Mouse (Mus musculus): ENCODE results near the gene Vmn1r200.
"Not testable (repeated sequence)": the region's sequence is repeated elsewhere in the genome, so short reads cannot be mapped to it uniquely, and the experiment has no call there.

The Vmn1r200 gene

DNA sequence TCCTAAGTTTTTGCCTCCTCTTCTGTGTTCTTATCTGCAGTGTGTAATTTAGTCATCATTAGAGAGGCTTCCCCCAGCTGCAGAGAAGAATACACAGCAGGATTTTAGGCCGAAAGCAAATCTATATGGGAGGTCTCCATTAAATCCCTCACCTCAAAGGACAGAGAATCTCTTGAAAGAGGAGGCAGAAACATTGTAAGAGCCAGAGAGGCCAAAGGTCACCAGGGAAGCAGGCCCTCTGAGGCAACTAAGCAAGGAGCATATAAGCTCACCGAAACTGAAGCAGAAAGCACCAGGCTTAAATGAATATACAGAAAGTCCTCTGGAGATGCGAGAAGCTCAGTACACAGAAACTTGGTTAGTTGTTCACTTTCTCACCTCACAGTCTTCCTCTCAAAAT lies at the start of gene Vmn1r200:
Gene Vmn1r200 (plus strand): TSS at position 301 of the 400 bp plus-strand sequence.
- no peak for DNase-seq

DNA sequence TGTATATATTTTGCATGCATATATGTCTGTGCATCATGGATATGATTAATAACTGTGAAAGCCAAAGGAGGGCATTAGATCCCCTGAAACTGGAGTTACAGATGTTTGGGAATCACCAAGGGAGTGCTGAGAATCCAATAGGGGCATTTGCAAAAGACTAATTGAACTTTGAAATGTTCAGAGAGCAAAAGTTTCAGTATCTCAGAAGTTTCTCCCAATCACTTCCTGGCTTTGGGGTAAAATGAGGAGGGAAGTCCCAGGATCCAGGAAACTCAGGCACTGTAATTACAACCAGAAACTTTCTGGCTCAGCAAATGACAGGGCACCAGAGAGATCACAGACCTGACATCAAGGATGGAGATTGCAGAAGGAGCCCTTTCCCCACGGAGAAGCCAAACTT lies 40.1 kb upstream of the Vmn1r200 start, which contains the start of gene Vmn1r198:
Gene Vmn1r198 (plus strand): TSS at position 301 of the 400 bp plus-strand sequence.
- DNase-seq, result no peak

DNA sequence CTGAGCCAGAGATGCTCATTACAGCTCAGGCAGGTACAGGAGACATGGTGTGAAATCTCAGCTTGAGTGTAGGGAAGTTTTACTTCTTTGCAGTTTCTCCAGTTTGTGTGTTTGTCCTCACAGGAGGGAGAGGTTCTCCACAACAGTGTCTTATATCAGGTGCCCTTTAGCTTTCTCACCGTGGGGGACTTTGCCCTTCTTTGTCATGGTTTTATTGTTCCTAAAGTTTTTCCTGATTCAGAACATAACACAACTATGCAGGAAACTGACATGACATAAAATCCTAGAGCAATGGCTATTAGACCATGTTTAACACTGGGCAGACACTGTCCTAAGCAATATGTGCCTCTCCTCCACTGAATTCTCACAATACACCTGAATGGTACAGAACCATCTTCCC lies 39.4 kb upstream of the Vmn1r200 start:
- DNase-seq, result no peak

DNA sequence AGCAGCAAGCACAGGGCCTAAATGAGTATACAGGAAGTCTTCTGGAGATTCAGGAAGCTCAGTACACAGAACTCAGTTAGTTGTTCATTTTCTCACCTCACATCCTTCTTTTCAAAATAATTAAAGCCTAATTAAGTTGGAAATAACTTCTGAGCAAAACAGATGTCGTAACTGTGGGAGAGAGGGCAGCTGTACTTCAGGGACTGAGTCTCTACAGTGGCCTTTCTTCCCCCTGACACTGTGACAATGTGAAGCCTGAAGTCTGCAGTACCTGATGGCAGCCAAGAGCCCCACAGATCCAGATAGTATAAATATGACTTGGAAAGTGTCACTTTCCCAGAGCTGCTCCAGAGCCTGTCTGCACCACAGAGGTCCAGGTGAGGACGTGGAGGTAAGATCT lies 10.7 kb upstream of the Vmn1r200 start, which contains the start of gene Vmn1r199:
Gene Vmn1r199 (plus strand): TSS at position 301 of the 400 bp plus-strand sequence.
- no peak for DNase-seq

DNA sequence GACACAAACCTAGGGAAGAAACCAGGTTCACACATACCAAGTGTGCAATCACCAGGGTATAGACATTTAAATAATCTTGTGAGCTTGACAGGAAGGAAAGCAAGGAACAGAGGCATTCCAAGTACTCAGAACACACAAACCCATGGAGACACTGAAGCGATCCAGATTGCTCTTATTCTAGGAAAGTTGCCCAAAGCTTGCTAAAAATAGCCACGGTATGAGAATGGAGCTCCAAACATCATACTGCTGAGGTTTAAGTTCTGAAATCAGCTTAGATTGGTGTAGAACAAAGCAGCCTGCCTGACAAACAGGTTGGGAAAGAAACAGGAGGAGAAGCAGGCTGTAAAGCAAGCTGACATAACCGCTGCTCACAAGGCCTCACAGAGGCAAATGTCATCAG lies 9.0 kb upstream of the Vmn1r200 start:
- DNase-seq, result not testable (repeated sequence)

- no peak for DNase-seq
These were observed 6.8 kb upstream of the Vmn1r200 start for GRCm38 (mm10) chr13:22383401-22383800.

DNA sequence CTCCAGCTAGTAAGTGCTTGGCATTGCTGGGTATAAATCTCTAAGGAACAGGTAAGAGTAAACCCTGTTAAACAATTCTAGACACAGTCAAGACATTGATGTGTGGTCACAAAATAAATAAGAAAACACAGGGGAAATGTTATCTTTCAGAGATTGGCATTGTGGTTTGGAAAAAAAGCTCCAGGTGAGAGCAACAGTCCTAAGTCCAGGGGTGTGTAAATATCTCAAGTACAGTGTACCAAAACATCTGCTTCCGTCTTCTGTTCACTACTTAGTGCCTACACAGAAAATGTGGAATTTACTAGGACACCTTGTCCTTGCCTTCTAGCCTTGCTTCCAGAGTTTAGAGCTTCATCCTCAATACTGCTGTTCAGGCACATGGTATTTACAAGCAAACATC lies 3.1 kb upstream of the Vmn1r200 start:
- DNase-seq, result no peak

DNA sequence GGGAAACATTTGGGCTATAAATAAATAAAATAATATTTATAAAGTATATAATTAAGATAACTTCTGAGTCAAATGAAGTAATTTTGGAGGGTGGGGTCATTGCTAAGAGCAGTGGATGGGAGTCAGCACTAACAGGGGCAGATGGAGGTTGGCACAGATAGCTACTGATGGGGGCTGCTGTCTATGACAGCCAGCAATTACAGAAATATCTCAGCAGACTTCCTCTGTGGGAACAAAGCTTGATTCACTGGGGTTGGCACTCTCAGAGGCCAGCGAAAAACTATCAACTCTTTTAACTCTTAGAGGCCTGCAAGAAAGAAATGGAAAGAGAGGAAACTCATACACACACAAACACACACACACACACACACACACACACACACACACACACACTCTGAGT lies 12.8 kb downstream of the Vmn1r200 start:
- DNase-seq, result no peak

Measured in lung, postnatal 14 days (tissue).